Mouse (Mus musculus) left cerebral cortex, postnatal 4 days (tissue): ENCODE results near the gene Chst11. TPM values are rescaled to one million over a fixed set of nuclear protein-coding genes. Genes with fewer than 3 reads are reported as not detected.

Experiments used
- DNase-seq: peaks from one replicate; pipeline ENCODE4 v3.0.0-alpha.2; 2022
- intact Hi-C: fragments of 180-260 bp; cut with DNase I; formaldehyde crosslinking; loops from one replicate; pipeline ENCODE4 v1.15.1; 2025
- total RNA-seq, 2 experiments: library from RNA; stranded (reverse); gene quantifications; 2 replicates each; pipeline ENCODE4 v1.2.3; 2021

Gene Chst11
- total RNA-seq, 2 experiments from 2014 or later = 22.4 to 26.0 TPM

DNA sequence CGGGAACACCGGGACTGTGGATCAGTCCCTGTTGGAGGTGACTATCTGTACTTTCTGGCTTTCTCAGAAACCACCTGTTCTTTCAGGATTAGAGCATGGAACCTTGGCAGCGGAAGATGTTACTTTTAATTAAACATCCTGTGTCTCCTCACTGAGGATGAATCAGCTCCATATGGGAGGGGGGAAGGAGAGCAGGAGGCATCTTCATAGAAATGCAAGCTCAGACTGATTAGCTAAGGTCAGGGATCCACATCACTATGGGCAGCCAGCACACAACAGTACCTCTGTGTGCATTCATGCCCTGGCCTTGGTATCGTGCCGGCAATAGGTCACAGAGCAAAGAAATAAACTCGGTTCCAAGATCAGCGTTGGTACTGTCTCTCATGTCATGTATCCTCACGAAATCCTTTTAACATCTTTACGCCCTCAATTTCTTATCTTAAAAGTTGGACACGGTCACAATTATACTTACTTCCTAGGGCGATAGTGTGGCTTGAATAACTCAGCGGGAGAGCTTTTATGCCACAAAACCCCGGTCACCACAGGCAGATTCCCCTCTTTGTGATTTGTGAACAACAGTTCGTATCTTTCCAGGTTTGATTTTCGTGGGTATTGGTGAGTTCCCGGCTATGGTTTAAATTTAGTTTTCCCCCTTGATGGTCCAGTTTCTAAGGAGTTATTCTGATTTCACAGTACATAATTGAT is 148.7 kb downstream of the Chst11 start:
- intact Hi-C loops = no loop called here
- DNase-seq = no peak

DNA sequence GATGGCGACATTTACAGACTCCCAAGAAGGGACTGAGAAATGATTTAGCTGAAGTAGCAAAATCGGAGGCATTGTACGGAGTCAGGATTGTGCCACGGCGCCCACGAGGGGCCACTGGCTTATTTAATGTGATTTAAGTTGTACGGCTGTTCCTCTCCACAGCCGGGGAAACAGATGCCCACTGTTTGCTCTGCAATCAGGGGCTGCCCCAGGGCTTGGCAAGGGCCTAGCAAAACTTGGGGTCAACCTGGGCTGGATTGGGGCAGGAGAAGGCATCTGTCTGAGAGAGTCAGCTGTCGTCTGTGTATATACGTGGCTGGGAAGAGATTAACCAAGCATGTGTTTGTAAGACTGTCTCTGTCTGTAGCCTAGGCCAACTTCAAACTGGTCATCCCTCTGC is 149.6 kb downstream of the Chst11 start:
- intact Hi-C loops = no loop called here
- DNase-seq = no peak

DNA sequence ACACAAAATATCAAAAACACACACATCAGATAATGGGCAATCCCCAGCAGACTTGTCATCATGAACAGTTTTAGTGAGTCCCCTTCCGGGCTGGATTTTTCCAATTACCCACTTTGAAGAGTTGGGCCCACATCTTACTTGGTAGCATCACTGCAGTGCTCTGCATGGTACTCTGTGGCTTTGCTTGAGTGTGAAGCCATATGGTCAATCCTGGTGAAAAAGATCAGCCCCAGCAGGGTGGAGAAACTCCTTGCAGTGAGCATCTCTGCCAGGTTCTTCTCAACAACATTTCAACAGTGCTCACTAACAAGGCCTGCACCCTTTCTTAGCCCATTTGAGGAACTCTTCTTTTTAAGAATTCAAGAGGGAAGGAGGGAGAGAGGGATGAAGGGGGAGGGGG is 150.7 kb downstream of the Chst11 start:
- no peak for DNase-seq
- intact Hi-C loops = no loop called here

DNA sequence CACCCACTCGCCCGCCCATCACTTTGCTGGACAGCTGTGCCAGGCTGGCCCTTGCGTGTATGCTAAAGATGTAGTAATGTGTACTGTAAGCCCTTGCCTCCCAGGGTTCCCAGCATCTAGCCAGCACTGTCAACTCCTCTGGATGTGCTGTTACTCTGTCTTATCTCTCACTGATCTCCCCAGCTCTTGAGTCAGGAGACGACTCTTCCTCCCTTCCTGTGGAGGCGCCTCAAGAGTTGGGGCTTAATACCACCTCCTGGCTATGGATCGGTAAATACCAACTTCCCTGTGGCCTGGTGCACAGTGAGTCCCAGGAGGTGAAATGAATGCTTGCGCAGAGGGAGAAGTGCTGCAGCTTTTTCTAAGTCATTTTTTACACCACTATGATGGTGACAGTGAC is 151.8 kb downstream of the Chst11 start:
- intact Hi-C loops = no loop called here
- DNase-seq = no peak

DNA sequence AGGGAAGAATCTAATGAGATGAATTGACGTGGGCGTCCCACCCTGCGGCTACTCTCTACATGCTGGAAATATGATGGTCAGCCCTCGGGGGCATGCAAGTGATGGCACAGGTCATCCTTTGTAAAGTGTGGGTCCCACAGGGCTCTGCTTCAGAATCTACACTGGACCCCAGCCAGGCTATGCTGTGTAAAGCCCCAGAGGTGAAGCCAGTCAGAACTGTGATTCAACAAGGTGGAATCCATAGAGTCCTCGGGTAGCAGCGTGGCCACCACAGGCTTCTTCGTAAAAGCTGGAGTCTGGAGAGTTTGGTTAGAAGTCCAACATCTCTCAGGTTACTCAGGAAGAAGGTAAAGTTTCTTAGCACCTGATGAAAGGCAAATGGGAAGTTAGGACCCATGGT is 154.0 kb downstream of the Chst11 start:
- intact Hi-C loops = no loop called here
- DNase-seq = no peak

DNA sequence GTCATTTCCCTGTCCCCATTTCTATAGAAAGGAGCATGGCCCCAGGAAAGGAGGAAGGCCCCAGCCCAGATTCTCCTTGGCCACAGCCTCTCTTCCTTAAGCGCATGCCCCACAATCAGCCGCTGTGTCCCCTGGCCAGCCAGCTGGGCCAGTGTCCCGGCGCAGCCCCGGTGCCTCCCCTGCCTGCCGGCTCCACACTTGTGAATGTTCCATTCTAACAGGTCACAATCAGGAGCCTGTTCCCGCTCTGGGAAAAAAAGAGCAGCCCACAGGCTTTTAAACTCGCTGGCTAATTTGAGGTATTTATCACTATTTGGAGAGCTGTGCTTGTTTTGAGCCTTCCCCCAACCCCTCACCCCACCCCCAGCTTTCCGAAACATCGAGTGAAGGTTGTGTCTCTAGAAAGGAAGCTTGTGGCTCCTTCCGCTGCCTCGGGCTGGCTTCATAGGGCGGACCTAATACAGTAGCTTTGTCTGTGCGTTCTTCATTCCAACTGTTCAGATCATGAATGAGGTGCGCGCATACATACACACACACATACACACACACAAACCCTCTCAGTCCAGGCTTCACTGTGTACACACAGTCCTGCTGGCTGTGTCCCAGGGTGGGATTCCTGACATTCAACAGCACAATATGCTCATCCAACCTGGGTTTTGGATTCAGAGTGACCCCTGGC is 155.1 kb downstream of the Chst11 start:
- intact Hi-C loops = no loop called here
- DNase-seq = no peak

DNA sequence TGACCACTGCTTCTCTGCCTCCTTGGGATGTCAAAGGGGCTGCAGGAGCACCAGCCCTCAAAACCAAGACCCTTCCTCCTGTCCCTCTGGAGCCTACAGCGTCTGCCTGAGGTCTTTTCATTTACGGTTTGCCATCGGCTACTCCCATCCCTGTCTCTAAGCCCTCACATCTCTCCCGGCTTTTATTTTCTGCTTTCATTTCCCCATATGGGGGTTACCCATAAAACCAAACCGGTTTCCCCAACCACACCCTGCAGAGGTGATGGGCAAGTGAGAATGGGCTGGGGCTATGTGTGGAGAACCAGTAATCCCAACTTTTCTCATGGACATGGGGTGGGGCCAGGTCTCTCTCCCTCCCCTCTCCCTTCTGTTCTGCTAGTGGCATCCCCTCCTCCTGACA is 156.1 kb downstream of the Chst11 start:
- intact Hi-C loops = no loop called here
- DNase-seq = no peak

DNA sequence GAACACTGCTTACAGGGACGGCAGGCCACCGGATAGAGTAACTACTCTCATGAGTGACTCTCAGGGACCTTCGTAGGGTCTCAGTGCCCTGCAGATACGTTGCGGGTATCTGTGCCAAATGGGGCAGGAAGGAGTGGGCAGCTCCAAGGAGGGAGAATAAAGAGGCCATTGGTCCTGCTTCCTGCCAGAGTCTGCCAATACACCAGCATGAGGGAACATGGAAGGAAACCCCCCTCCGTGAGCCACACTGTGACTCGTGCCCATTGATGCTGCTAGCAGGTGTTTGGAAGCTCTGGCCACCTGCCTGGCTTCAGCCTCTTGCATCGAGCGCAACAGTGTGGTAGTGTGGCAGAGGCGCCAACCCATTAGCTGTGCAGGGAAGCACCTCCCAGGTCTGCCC is 157.8 kb downstream of the Chst11 start:
- DNase-seq = peak; percentile 64
- intact Hi-C loops = no loop called here

DNA sequence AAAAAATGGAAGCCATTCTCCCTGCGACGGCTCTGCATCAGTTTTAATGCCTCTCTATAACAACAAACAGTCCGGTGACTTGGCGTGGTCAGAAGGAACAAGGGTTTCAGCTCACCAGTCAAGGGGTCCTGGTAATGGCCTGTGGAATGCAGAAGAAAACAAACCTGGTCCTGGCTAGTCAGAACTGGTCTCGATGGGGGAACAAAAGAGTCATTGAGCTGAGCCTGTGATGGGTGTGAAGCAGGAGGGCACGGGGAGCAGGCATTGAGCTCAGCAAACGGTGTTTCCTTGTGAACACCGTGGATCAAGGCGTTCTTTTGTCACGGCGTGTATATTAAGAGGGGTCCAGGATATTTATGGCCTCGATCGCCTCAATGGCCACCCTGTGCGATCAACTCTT is 160.5 kb downstream of the Chst11 start:
- intact Hi-C loops = no loop called here

DNA sequence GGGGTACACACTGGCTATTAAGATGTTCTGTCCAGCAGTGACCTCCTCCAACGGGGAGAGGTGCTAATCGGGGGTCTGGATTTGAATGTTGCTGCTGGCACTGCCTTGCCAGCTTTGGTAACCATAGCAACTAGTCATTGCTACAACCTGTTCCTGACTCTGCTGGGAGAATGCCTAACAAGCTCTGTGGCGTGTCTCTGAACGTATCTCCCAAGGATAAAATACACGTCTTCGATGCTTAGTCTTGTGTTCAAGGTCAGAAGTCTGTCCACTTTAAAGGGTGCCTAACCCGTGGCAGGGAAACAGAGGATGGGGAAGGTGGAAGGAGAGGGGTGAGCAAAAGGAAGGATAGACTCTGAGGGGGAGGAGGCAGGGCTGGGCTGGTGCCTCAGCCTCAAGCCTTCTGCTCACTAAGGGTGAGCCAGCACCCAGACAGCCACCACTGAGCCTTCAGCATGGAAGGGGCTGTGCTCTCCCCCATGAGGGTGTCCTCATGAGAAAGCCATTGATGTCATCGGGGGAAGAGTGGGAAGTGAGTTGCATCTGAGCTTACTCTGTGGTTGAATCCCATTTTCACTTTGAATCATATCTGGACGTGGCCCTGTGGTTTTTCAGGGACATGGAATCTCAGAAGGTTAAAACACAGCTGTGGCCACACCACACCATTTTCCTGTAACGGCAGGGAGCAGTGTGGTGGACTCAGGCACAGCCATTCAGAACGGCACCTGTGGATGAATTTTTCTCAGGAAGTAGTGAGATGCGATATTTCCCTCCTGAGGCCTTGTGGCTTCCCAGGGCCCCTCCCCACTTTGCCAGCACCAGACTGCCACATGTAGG is 164.3 kb downstream of the Chst11 start:
- intact Hi-C loops = no loop called here
- no peak for DNase-seq

More for the DNA sequence above, 160.5 kb downstream of the Chst11 start:
- no peak for DNase-seq

DNA sequence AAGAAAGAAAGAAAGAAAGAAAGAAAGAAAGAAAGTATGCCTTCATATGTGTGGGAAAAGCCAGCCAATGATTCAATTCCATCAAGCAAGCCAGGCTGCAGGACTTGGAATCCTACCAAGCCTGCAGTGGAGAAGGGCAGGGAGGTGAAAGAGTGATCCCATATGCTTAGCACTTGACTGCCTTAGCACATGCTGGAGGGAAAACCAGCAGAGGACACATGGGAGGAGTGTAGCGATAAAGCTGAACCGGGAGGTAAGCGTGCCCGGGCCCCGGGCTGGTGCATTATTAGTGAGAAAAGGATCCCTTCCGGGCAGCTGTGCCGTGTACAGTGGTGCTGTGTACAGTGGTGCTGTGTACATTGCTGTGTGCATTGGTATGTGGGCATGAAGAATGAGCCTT is 165.3 kb downstream of the Chst11 start:
- intact Hi-C loops = no loop called here
- DNase-seq = peak; percentile 51

DNA sequence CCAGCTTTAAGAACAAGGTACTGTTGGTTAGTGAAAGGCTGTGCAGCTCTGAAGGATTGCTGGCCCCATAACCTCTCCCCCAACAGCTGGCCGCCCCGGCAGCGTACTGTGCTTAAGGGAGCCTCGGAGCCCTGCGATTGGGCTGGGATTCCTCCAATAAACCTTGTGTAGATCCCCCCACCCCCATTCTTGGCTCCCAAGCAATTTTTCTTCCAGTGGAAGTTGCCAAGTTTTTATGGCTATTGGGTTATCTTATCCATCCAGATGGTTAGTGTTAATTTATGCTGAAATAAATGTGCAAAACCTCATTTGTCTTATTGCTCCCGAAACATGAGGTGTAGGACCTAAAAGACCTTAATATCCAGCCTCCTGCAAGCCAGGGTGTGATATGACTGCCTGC is 166.1 kb downstream of the Chst11 start:
- intact Hi-C loops = no loop called here
- DNase-seq = peak; percentile 59

DNA sequence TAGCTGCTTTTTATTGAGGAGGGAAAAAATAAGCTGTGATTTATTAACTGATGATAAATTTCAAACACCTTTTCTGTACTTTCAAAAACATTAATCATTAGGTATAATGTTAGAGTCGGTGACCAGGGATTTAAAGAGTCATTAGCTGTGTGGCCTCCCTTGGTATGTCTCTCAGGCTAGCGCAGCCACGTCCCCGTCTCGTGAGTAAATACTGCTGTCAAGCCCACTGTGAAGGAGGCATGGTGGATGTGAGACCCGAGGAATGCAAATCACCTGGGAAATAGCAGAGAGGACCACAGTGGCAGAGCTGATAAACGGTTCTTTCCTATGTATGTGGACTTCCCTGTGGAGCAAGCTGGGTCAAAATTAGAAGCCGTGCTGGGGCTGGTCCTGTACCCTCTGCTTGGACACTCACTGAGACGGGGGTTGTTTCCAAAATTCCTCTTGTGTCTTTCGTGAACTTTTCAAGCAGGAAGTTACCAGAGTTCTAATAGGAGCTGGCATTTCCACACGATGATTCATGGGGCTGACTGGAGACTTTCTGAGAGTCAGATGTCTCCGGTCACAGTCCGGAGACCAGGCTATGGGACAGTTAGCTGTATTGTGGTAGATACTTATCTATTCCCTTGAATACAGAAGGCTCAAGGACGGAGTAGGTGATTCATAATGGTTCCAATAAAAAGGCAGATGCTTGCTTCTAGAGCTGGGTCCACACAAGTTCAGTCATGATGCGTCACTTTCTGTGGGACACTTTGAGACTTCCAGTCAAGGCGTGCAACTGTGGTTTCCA is 166.8 kb downstream of the Chst11 start:
- no peak for DNase-seq
- intact Hi-C loops = no loop called here

DNA sequence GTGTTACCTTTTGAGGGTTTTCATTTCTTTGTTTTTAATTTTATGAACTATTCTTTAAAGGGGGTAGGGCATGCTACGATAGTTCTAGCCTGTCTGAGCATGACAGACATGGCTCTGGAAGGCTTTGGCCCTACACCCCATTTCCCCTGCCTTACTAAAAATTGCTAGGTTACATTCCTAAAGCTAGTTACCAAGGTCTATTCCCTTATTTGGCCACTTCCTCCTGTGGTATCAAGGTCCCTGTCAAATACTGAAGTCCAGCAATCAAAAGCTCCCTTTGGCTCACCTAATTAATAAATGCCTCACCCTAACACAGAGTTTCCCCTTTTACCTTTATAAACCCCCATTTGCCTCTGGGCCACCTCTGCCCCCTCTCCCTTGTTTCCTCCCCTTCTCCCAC is 167.4 kb downstream of the Chst11 start:
- no peak for DNase-seq
- intact Hi-C loops = no loop called here

DNA sequence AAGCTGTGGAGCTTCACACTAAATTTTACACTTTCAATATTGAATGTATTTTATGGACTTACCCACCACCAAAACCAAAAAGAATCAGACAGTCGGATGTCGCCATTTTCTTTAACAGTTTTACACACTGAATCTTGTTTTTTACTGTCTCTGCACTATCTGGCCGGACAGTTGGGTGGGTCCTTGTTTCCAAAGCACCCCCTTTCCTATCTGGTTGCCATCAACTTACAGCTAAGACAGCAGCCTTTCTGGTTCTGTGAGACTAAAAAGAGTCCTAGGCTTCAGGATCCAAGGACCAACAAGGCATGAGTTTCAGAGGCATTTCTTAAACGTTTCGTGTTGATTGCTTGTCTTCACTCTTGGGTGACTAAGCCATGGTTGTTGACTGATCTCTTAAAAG is 168.1 kb downstream of the Chst11 start:
- intact Hi-C loops = no loop called here
- no peak for DNase-seq

DNA sequence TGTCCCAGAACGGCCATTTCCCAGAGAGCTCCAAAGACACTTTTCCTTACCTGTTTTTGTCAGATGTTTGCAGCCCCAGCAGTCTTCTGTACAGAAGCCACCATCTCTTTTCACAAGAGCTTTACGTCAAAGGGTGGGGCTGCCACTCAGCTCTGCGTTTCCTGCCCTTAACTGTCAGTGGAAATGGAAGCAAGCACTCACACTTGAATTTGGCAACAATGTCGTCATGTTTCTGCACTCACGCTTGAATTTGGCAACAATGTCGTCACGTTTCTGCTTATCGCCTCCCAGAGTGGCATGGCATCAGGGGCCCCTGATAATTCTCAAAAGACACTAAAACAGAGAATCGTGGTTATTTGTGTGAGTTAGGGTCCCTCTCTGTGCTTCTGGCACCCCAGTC is 168.6 kb downstream of the Chst11 start:
- intact Hi-C loops = no loop called here
- DNase-seq = no peak

DNA sequence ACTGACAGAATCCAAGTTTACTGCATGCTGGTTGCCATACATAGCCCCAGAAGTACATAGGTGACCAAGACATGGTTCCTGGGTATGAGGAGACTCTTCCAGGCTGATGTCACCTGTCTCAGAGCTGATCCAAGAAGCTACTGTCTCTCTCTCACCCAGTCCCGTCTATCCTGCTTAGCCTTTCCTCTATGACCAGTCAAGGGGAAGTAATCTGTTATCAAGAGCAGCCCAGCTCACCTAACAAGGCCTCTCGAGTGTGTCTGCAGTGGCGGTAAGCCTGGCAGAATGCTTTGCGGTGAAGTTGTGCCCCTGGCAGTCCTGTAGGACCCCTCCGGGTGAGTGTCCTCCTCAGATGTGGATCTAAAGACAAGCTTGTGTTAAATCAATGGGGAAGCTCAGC is 172.0 kb downstream of the Chst11 start:
- no peak for DNase-seq
- intact Hi-C loops = no loop called here

DNA sequence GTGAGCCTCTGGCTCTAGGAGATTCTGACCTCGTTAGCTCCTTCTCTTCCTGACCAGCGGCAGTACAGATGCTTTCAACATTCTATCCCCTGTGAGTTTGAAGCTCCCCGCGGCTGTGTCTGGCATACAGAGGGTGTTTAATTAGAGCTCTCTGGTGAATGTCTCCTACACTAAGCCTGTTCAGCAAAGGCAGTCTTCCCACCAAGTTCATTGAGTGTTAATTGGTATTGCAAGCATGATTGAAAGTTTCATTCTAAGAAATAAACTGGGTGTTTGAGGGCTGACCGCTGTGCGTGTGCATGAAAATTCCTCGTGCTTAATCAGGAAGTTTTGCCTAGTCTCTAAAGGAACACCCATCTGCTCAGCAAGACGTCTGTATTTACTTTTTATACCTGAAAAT is 173.0 kb downstream of the Chst11 start:
- intact Hi-C loops = no loop called here
- no peak for DNase-seq

DNA sequence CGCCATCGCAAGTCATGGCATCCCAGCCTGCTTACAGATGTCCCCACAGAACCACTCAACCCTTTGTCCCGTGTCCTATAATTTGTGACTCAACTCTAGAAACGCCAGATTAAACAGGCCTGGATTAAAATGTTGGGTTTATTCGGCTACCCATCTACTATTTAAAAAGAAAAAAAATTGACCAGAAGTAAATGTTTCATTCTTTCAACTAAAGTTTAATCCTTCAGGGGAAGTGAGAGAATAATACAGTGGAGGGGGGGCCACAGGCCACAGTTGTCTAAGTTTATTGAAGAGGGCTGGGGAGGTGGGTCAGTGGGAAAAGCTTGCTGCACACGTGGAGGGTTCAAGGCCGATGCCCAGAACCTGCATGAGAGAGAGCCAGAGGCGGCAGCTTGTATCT is 173.9 kb downstream of the Chst11 start:
- intact Hi-C loops = no loop called here
- DNase-seq = no peak

DNA sequence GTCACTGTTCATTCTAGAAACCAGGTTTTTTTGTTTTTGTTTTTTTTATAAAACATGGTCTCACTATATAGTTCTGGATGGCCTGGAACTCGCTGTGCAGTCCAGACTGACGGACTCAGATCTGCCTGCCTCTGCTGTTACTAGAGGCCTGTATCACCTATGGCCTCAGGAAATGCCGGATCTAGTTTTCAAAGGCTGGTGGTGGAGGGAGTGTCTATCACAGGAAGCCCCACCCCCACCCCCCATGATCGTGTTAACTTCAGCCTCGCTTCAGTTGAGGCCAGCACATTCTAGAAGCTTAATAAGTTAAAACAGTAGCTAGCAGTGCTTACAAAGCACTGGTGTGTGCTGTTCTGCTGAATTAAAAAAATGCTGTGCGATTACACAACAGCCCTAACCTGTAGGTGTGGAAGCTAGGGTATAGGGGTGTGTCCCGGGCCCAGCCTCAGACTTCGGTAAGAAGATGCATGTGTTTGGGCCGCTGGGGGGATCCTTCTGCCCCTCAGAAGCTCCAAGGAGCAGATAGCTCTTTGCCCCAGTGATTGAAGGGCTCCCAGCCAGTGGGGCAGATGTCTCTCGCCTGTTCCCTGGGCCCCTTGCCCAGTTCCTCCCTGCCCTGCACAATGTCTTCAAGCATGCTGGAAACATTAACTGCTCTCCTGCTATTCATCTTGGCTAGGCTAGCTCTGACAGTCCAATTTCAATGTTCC is 176.5 kb downstream of the Chst11 start:
- peak; percentile 95 for DNase-seq
- intact Hi-C loops = no loop called here
